Mouse (Mus musculus) midbrain, embryonic 16.5 days (tissue): ENCODE data around the gene 1700001L19Rik. TPM values are rescaled to one million over a fixed set of nuclear protein-coding genes. Genes with fewer than 3 reads are reported as not detected.
A peak's percentile ranks its signal among the peaks of the same experiment; 100 is the strongest.

ENCODE experiments used
- ATAC-seq: fragments of 200-750 bp; cut with Nextera tagmentation; 2 replicates; pipeline ENCODE4 v1.8.0; 2017; ENCODE audit warnings: moderate TSS enrichment
- H3K27ac ChIP-seq: fragments of 300-500 bp; sonication (generic); 2 replicates; pipeline ENCODE4 v1.5.1; 2014; ENCODE audit warnings: mild to moderate bottlenecking, low read length, mixed read lengths
- H3K27me3 ChIP-seq: fragments of 300-500 bp; sonication (generic); 2 replicates; pipeline ENCODE4 v1.6.1; 2014; ENCODE audit warnings: low read depth, low read length, mixed read lengths; ENCODE audit not compliant: control insufficient read depth, insufficient read depth
- H3K36me3 ChIP-seq: fragments of 300-500 bp; sonication (generic); 2 replicates; pipeline ENCODE4 v1.6.1; 2014; ENCODE audit warnings: mild to moderate bottlenecking, low read length, moderate library complexity, mixed read lengths; ENCODE audit not compliant: control insufficient read depth, insufficient read depth
- H3K4me1 ChIP-seq: fragments of 300-500 bp; sonication (generic); 2 replicates; pipeline ENCODE4 v1.6.1; 2014; ENCODE audit warnings: mild to moderate bottlenecking, low read length, mixed read lengths; ENCODE audit not compliant: control insufficient read depth, insufficient read depth
- H3K4me2 ChIP-seq: fragments of 300-500 bp; sonication (generic); 2 replicates; pipeline ENCODE4 v1.6.1; 2014; ENCODE audit warnings: mild to moderate bottlenecking, low read length, mixed read lengths
- H3K4me3 ChIP-seq: fragments of 300-500 bp; sonication (generic); 2 replicates; pipeline ENCODE4 v1.5.1; 2014; ENCODE audit warnings: low read depth, mild to moderate bottlenecking, low read length, moderate library complexity, mixed read lengths
- H3K9ac ChIP-seq: fragments of 300-500 bp; sonication (generic); 2 replicates; pipeline ENCODE4 v1.6.1; 2014; ENCODE audit warnings: low read depth, low read length, mixed read lengths
- H3K9me3 ChIP-seq: fragments of 300-500 bp; sonication (generic); replicated peaks from 2 replicates; pipeline ENCODE4 v1.6.1; 2014; ENCODE audit warnings: mild to moderate bottlenecking, low read length, mixed read lengths; ENCODE audit not compliant: control insufficient read depth, poor library complexity, severe bottlenecking
- WGBS: fragments of 180-500 bp; shearing (Covaris S2); extraction: QIAGEN DNeasy Blood & Tissue Kit; methylation state at CpG from one replicate; pipeline ENCODE4 v1.1.7; 2014; 5-methylcytosine and 5-hydroxymethylcytosine counted together
- polyA plus RNA-seq: library from polyadenylated mRNA; unstranded; fragments of >200 nt; fragmentation: Nextera tagmentation; extraction: Ambion mirVana; gene quantifications from 2 replicates; pipeline ENCODE4 v1.2.1, GENCODE M21; 2015

1700001L19Rik gene
- polyA plus RNA-seq, 1 experiment from 2014 or later: 21.8 TPM

- H3K4me1 ChIP-seq: peaks cover 8% of the 10 kb centered on the region; the same call in 1 of the 2 replicates
- H3K27ac ChIP-seq: no peak overlapping the region
- no peak for ATAC-seq
Measured at GRCm38 (mm10) chr13:68598953-68599352, 1.7 kb downstream of the 1700001L19Rik start.

GRCm38 (mm10) chr13:68601184-68601583 is 4.0 kb downstream of the 1700001L19Rik start:
- ATAC-seq: peak; percentile 50
- H3K4me1 ChIP-seq: peaks cover 8% of the 10 kb centered on the region; the same call in 1 of the 2 replicates
- peak overlapping the region; percentile 8; the same call in 1 of the 2 replicates for H3K4me2 ChIP-seq
- H3K9me3 ChIP-seq: no peaks in the 10 kb centered on the region
- H3K36me3 ChIP-seq: no peaks in the 10 kb centered on the region
- WGBS: 14% methylated on average over 6 of the region's 6 CpGs
- H3K9ac ChIP-seq: no peak overlapping the region
- no peak overlapping the region for H3K4me3 ChIP-seq
- H3K27me3 ChIP-seq: no peaks in the 10 kb centered on the region
- peak overlapping the region; percentile 60; the same call in 1 of the 2 replicates for H3K27ac ChIP-seq

More at GRCm38 (mm10) chr13:68598953-68599352, 1.7 kb downstream of the 1700001L19Rik start:
- Histone ChIP-seq H3K27me3 (no peaks in the 10 kb centered on the region), H3K9me3 (no peaks in the 10 kb centered on the region), H3K36me3 (no peaks in the 10 kb centered on the region), H3K9ac (no peak overlapping the region), H3K4me2 (no peak overlapping the region), H3K4me3 (no peak overlapping the region)

- no peak for ATAC-seq
- Histone ChIP-seq H3K4me2 (no peak overlapping the region), H3K27me3 (no peaks in the 10 kb centered on the region), H3K36me3 (no peaks in the 10 kb centered on the region), H3K9me3 (no peaks in the 10 kb centered on the region), H3K9ac (no peak overlapping the region), H3K27ac (no peak overlapping the region), H3K4me3 (no peak overlapping the region), H3K4me1 (peaks cover 22% of the 10 kb centered on the region)
- WGBS: 83% methylated on average over 6 of the region's 6 CpGs
Measured at GRCm38 (mm10) chr13:68603085-68603484, 5.9 kb downstream of the 1700001L19Rik start.

DNA sequence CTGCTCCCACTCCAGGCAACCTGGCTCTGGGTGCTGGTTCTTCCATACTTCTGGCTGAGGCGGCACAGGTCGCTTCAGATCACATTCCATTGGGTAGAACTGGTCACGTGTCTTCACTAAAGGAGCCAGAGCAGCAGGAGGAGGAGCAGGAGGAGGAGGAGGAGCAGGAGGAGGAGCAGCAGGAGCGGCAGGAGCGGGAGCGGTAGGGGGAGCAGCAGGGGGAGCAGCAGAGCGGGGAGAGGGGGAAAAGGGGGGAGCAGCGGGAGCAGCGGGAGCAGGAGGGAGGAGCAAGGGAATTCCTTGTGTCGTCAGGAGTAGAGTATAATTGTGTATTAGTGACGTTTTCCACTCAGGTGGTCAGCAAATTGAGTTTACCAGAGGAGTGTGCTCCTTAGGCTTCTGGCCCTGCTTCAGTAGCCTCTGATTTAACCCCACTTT is 8.5 kb downstream of the 1700001L19Rik start:
- H3K9ac ChIP-seq: 0 out of 2 replicates have a peak overlapping the region, but pooled peaks have one; percentile 0
- no peaks in the 10 kb centered on the region for H3K27me3 ChIP-seq
- H3K9me3 ChIP-seq: no peaks in the 10 kb centered on the region
- H3K4me2 ChIP-seq: peak overlapping the region; percentile 56
- peak; percentile 69 for ATAC-seq
- H3K4me1 ChIP-seq: peaks cover 23% of the 10 kb centered on the region
- H3K4me3 ChIP-seq: peak overlapping the region; percentile 31
- 6% methylated on average over 11 of the region's 11 CpGs for WGBS
- 0 out of 2 replicates have a peak overlapping the region, but pooled peaks have one; percentile 7 for H3K27ac ChIP-seq
- H3K36me3 ChIP-seq: no peaks in the 10 kb centered on the region

DNA sequence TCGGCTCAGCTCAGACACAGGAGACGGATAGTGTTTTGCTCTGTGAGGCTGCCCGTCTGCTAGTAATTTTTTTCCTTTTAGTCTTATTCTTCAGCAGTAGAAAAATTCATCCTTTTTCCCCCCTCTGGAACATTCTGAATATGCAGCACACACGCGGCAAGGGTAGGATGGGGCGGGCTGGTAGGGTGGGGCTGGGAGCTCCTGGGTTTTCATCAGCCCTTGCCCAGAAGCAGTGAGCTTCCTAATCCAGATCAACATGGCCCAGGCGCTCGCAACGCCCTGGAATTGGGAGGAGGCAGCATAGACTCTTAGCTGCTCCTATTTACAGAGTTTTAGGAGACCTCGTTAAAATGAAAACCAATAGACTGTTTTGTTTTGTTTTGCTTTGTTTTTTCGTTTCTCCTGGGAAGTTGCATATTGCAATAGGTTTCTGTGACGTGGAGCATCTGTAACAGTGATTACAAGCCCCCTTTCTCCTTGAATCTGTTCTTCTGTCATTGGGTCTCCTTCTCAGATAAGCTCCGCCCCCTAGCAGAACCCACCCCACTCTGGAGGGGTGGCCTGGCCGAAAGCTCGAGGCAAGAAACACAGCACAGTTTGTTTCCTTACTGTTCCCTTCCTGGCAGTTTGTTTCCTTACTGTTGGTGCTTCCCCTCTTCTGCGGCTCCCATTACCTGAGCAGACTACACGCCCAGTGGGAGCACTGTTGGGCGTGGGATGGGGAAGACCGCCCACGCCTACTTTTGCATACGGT is 10.6 kb downstream of the 1700001L19Rik start:
- Histone ChIP-seq H3K4me2 (peak overlapping the region; percentile 42), H3K4me1 (peaks cover 17% of the 10 kb centered on the region), H3K4me3 (0 out of 2 replicates have a peak overlapping the region, but pooled peaks have one; percentile 1), H3K27ac (peak overlapping the region; percentile 63), H3K27me3 (no peaks in the 10 kb centered on the region), H3K9ac (peak overlapping the region; percentile 43; the same call in 1 of the 2 replicates), H3K36me3 (no peaks in the 10 kb centered on the region), H3K9me3 (no peaks in the 10 kb centered on the region)
- peak; percentile 52 for ATAC-seq
- WGBS: 54% methylated on average over 21 of the region's 21 CpGs

DNA sequence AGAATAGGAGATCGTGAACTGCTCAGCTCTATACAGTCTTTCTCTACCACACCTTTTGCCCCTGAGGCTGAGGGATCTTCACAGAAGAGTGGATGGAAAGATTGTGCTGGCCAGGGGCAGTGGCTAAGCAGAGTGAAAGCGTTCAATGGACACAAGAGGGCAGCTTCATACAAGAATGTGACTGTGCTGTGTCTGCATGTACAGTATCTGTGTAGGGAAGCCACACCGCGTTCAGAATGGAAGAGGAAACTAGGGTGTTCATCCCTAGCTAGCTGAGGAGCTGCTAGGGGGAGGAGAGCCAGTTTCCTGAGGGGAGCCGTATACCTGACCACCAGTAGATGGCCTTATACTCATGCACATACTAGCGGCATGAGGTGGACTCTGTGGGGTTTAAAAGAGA is 25.6 kb downstream of the 1700001L19Rik start:
- no peaks in the 10 kb centered on the region; the same call in 1 of the 2 replicates for H3K9me3 ChIP-seq
- no peak overlapping the region for H3K9ac ChIP-seq
- 54% methylated on average over 6 of the region's 6 CpGs for WGBS
- peak; percentile 96 for ATAC-seq
- H3K27me3 ChIP-seq: no peaks in the 10 kb centered on the region
- H3K27ac ChIP-seq: no peak overlapping the region
- H3K4me2 ChIP-seq: no peak overlapping the region
- H3K4me3 ChIP-seq: no peak overlapping the region
- no peaks in the 10 kb centered on the region for H3K4me1 ChIP-seq
- H3K36me3 ChIP-seq: no peaks in the 10 kb centered on the region; the same call in 1 of the 2 replicates

GRCm38 (mm10) chr13:68627041-68627440 is 29.8 kb downstream of the 1700001L19Rik start:
- H3K9me3 ChIP-seq: no peaks in the 10 kb centered on the region
- no peak overlapping the region for H3K4me3 ChIP-seq
- no peak for ATAC-seq
- H3K27ac ChIP-seq: no peak overlapping the region
- H3K4me1 ChIP-seq: no peaks in the 10 kb centered on the region
- H3K9ac ChIP-seq: no peak overlapping the region
- no peak overlapping the region for H3K4me2 ChIP-seq
- no peaks in the 10 kb centered on the region for H3K36me3 ChIP-seq
- WGBS: 86% methylated on average over 3 of the region's 3 CpGs
- H3K27me3 ChIP-seq: no peaks in the 10 kb centered on the region

DNA sequence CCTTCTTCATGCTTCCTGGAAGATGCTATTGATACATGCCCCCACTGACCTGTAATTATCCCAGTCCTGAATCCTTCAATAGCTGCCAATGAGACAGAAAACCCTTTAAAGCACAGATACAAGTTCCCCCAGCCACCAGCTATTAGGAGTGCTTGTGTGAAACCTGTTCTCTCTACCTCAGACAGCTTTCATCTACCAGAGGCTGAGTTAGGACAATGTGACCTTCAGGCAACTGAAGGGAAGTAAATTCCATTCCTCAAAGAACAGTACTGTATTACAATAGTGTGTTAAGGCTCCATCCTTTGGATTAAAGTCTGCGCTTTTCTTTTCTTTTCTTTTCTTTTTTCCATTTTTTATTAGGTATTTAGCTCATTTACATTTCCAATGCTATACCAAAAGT is 45.6 kb downstream of the 1700001L19Rik start:
- WGBS: 92% methylated on average over 1 of the region's 1 CpGs
- no peak for ATAC-seq
- Histone ChIP-seq H3K36me3 (no peaks in the 10 kb centered on the region), H3K4me1 (no peaks in the 10 kb centered on the region), H3K4me2 (no peak overlapping the region), H3K27me3 (no peaks in the 10 kb centered on the region), H3K9ac (no peak overlapping the region), H3K27ac (no peak overlapping the region), H3K4me3 (no peak overlapping the region), H3K9me3 (no peaks in the 10 kb centered on the region)
